ENCODE assay signal across 7 mouse cellular contexts in genomic region chr7:97737638-97738456, GRCm38 (mm10). TPM values are rescaled to one million over a fixed set of nuclear protein-coding genes. Genes with fewer than 3 reads are reported as not detected.
DNase-seq lines count a peak whose midpoint lies in the region; ATAC-seq and TF ChIP-seq lines count a peak whose summit lies in the region.

Aqp11 (minus strand) TSS chr7:97738289.

- WGBS in intestine, embryonic 16.5 days, result under 1% methylated on average over 47 of the region's 64 CpGs
- WGBS in limb, embryonic 10.5 days, result under 1% methylated on average over 60 of the region's 64 CpGs
- WGBS in midbrain, embryonic 12.5 days, result under 1% methylated on average over 57 of the region's 64 CpGs
- WGBS in small intestine, adult 2 months, result under 1% methylated on average over 58 of the region's 64 CpGs

- peak within 1 kb of the TSS; percentile 67 for H3K4me2 ChIP-seq in intestine, embryonic 16.5 days (ENCODE audit: low read depth, low read length)
- H3K4me2 ChIP-seq in midbrain, embryonic 12.5 days (replicated peaks), result peak within 1 kb of the TSS; percentile 89

- no peaks in the 10 kb centered on the region for H3K27me3 ChIP-seq in intestine, embryonic 16.5 days (replicated peaks; ENCODE audit: control insufficient read depth, insufficient read depth, low read length)
- H3K27me3 ChIP-seq in limb, embryonic 10.5 days (ENCODE audit: low read depth, poor library complexity, severe bottlenecking), result peaks cover 14% of the 10 kb centered on the region; the same call in 1 of the 2 replicates
- peaks cover 15% of the 10 kb centered on the region for H3K27me3 ChIP-seq in midbrain, embryonic 12.5 days
- no peaks in the 10 kb centered on the region for H3K27me3 ChIP-seq in small intestine, adult 2 months (ENCODE audit: control insufficient read depth, insufficient read depth, low read length)

- H3K4me1 ChIP-seq in intestine, embryonic 16.5 days (ENCODE audit: control insufficient read depth, insufficient read depth, low read length), result peaks cover 10% of the 10 kb centered on the region
- peaks cover 19% of the 10 kb centered on the region for H3K4me1 ChIP-seq in limb, embryonic 10.5 days
- peaks cover 14% of the 10 kb centered on the region for H3K4me1 ChIP-seq in midbrain, embryonic 12.5 days
- H3K4me1 ChIP-seq in small intestine, adult 2 months (ENCODE audit: control insufficient read depth, insufficient read depth, insufficient read length, low read length), result peaks cover 13% of the 10 kb centered on the region

- peak within 1 kb of the TSS; percentile 79 for H3K9ac ChIP-seq in intestine, embryonic 16.5 days (ENCODE audit: low read depth, low read length)
- peak within 1 kb of the TSS; percentile 67 for H3K9ac ChIP-seq in midbrain, embryonic 12.5 days (replicated peaks)

- ATAC-seq in intestine, embryonic 16.5 days, result peak; percentile 93
- peak; percentile 95 for ATAC-seq in midbrain, embryonic 12.5 days (ENCODE audit: low FRiP score, low read depth)

- no peaks in the 10 kb centered on the region for H3K36me3 ChIP-seq in intestine, embryonic 16.5 days (ENCODE audit: control insufficient read depth, insufficient read depth, low read length)
- no peaks in the 10 kb centered on the region for H3K36me3 ChIP-seq in limb, embryonic 10.5 days
- H3K36me3 ChIP-seq in midbrain, embryonic 12.5 days, result no peaks in the 10 kb centered on the region
- no peaks in the 10 kb centered on the region for H3K36me3 ChIP-seq in small intestine, adult 2 months (ENCODE audit: control insufficient read depth, insufficient read depth, low read length)

- peak within 1 kb of the TSS; percentile 60 for H3K4me3 ChIP-seq in intestine, embryonic 16.5 days (ENCODE audit: low read length)
- peak within 1 kb of the TSS; percentile 57 for H3K4me3 ChIP-seq in limb, embryonic 10.5 days
- H3K4me3 ChIP-seq in midbrain, embryonic 12.5 days, result peak within 1 kb of the TSS; percentile 56
- peak within 1 kb of the TSS; percentile 74 for H3K4me3 ChIP-seq in small intestine, adult 2 months (ENCODE audit: low read depth, low read length)

- no peaks in the 10 kb centered on the region for H3K9me3 ChIP-seq in intestine, embryonic 16.5 days (ENCODE audit: control insufficient read depth, low read length)
- no peaks in the 10 kb centered on the region for H3K9me3 ChIP-seq in limb, embryonic 10.5 days (replicated peaks)
- no peaks in the 10 kb centered on the region for H3K9me3 ChIP-seq in midbrain, embryonic 12.5 days

- TF ChIP-seq POLR2A in small intestine, adult 2 months (IDR thresholded peaks at IDR 0.05; ENCODE audit: low read depth, low read length), result peak; percentile 64; the same call in 1 of the 2 replicates

- peak; percentile 95 for DNase-seq in adrenal gland, postnatal 14 days
- peak; percentile 92 for DNase-seq in embryo, embryonic 9.5 days (ENCODE audit: extremely low spot score)
- no peak for DNase-seq in gonadal fat pad, adult 2 months (ENCODE audit: low read depth)
- peak; percentile 90 for DNase-seq in limb, embryonic 10.5 days (ENCODE audit: low spot score)

- H3K27ac ChIP-seq in intestine, embryonic 16.5 days (ENCODE audit: low read length), result peak within 1 kb of the TSS; percentile 79
- H3K27ac ChIP-seq in limb, embryonic 10.5 days, result peak within 1 kb of the TSS; percentile 82
- no peak within 1 kb of the TSS; the same call in 1 of the 2 replicates for H3K27ac ChIP-seq in midbrain, embryonic 12.5 days (replicated peaks)
- peak within 1 kb of the TSS; percentile 76 for H3K27ac ChIP-seq in small intestine, adult 2 months (ENCODE audit: insufficient read depth, low read depth, low read length)

- TF ChIP-seq CTCF in small intestine, adult 2 months (IDR thresholded peaks at IDR 0.05; ENCODE audit: extremely low read depth, insufficient read length, insufficient replicate concordance, low read depth, low read length), result no peak

RNA-seq across cellular contexts. Expression of gene Aqp11, which starts in this region (rescaled TPM):
- total RNA-seq in adrenal gland, postnatal 14 days (2021), result 4.9 and 8.7 TPM in 2 replicates
- 21.2 and 24.1 TPM in 2 replicates for polyA plus RNA-seq in gonadal fat pad, adult 2 months (2012; rRNA removed)
- 93.4 and 115 TPM in 2 replicates for polyA plus RNA-seq in intestine, embryonic 16.5 days (2015; fragmentation: Nextera tagmentation; extraction: Ambion mirVana)
- 2.8 and 2.9 TPM in 2 replicates for polyA plus RNA-seq in limb, embryonic 10.5 days (2016; fragmentation: Nextera tagmentation; extraction: Ambion mirVana)
- polyA plus RNA-seq in midbrain, embryonic 12.5 days (2016; fragmentation: Nextera tagmentation; extraction: Ambion mirVana), result 5.7 and 6.9 TPM in 2 replicates
- polyA plus RNA-seq in small intestine, adult 2 months (2012; rRNA removed), result 34.4 and 88.3 TPM in 2 replicates
